Mouse (Mus musculus) adrenal gland, adult (tissue): ENCODE measurements at regions not wholly inside any gene's neighbourhood (a gene's known extent, or its start where the extent isn't known, plus 50 kb on each side); places are given as distances from the start of the nearest gene placed in this dataset.

Experiments used
- DNase-seq, 2 experiments: peaks; one replicate each; pipeline ENCODE4 v3.0.0; 2022 to 2023; ENCODE audit warnings: low spot score in 1 of 2; ENCODE audit not compliant: inconsistent age in 2 of 2

DNA sequence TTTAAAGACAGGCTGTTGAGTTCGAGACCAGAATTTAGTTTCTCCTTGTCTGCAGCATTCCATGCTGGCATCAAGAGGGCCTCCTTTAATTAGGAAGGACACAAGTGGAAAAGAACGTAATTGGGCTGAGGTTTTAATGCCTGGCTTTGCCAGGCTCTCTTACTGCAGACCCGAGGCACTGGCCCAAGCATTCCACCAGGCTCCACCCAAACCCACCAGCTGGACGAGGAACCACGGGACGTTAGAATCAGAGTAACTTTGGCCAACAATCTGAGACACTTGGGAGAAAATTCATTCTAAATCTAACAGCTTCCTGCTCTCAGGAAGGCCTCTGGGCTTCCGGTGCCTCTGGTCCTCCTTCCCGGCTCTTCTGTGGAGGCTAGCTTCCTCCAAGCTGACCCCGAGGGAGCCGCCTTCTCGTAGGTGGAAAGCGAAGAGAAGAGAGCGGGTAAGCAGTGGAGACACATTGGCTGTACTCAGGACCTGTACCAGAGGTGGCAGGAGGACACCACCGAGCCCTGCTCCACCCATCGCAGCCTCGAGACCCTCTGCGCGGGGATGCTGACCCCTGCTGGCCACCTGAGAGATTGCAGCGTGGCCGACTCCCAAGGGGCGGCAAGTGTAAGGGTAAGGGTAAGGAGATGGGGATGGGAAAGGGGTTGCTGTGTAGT is 105.5 kb downstream of the Tmem17 start:
- peak; percentile 85 to 96 for DNase-seq

- DNase-seq, result no peak
Measured at GRCm38 (mm10) chr11:22620912-22621705, 109.2 kb downstream of the Tmem17 start.

- no peak for DNase-seq
Measured at GRCm38 (mm10) chr11:22621868-22622267, 110.0 kb downstream of the Tmem17 start.

DNA sequence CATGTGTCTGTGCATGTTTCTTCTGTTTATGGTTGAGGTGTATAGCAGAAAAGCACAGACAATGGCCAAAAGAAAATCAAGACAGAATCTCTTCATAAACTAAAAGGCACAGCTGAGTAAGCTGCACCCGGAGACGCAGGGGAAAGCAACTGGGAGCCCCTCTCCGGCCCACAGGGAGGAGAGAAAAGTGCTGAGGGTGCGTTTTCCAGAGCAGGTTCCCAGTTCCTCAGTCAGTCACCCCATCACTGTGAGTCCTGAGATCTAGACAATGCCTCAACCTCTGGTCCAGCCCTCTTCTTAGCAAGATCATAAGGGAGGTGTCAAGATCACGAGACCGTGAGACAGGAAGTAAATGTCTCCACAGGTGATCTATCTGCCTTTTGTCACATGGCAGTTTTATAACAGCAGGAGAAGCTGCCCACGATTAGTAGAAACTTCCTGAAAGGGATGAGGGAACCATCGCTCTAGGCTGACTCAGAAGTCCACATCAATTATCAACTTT is 110.7 kb downstream of the Tmem17 start:
- DNase-seq, result no peak

GRCm38 (mm10) chr11:22626407-22626806 is 114.5 kb downstream of the Tmem17 start:
- DNase-seq, result no peak

- no peak for DNase-seq
Measured at GRCm38 (mm10) chr11:22628497-22628896, 116.6 kb downstream of the Tmem17 start.

- peak; percentile 69 for DNase-seq
Measured at GRCm38 (mm10) chr11:22628979-22629378, 117.1 kb downstream of the Tmem17 start.

GRCm38 (mm10) chr11:22629581-22629980 is 117.7 kb downstream of the Tmem17 start:
- peak; percentile 72 to 87 for DNase-seq

DNA sequence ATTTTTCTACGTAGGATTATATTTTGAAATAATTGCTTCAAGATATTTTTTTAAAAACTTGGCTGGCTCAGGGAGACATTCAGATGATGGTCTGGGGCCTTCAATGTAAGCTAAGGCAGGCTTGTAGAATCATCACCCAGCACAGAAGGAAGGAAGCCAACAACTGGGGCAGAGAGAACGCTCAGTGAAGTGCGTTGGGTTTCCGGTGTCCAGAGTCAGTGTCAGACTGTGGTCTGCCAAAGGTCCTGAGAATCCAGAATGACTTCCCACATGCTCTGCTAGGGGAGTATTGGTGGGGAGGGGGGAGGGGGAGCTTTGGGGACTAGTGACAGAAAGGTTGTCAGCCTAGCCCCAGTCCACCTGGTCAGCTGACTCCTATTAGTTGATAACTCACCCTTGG is 118.1 kb downstream of the Tmem17 start:
- no peak for DNase-seq

DNA sequence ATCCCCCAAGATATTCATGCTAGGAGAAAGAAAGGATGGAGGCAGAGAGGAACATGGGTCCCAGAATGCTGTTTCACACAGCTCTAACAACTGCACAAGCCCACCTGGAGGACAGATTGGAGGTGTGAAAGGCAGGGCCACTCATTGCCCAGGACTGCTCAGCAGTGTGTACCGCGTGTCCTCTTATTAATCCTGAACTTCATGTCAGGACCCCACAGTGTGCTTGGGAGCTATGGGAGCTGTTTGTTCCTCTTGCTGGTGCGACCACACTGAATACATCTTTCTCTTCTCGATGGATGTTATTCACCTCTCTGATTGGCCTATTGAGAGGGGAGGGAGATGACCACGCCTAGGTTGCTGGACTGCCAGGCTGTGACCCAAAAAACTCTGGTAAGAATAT is 119.1 kb downstream of the Tmem17 start:
- DNase-seq, result peak in 1 of 2 experiments; percentile 60

DNA sequence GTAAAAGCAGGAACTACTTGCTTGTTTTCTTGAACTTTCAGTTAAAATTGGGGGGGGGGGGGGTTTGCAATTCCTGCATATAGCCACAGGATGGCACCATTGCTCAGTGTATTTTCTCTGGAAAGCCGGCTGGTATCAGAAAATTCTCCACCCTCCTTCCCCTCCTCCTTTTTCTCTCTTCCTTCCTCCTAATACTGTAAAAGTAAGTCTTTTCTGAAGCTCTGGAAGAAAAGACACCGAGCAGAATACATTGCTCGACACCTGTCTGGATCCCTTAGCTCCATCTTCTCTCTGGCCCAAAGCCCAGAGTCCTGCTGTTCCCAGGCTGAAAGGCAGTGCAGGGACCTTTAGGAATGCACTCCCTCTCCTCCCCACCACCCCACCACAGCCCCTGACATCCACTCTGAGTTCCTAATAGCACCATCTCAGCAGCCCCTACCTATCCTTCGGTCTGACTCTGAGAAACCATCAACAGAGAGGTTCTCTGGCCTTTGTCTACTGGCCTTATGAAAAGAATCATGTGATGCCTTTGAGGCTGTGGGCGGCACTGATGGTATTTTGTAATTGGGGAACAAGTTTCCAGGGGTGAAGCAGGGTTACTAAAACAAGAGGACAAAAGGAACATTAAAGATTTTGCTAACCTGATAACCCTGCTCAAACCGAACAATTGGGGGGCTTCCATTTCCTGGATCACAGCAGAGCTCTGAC is 119.9 kb downstream of the Tmem17 start:
- DNase-seq, result peak; percentile 44 to 84

- peak; percentile 84 to 89 for DNase-seq
Measured at GRCm38 (mm10) chr11:22632314-22632700, 120.4 kb downstream of the Tmem17 start.

- DNase-seq, result peak; percentile 79 to 81
Measured at GRCm38 (mm10) chr11:22632988-22633387, 121.1 kb downstream of the Tmem17 start.

- DNase-seq, result peak in 1 of 2 experiments; percentile 54
Measured at GRCm38 (mm10) chr11:22633961-22634360, 122.1 kb downstream of the Tmem17 start.

GRCm38 (mm10) chr11:22635021-22635420 is 123.1 kb downstream of the Tmem17 start:
- peak in 1 of 2 experiments; percentile 36 for DNase-seq

- DNase-seq, result no peak
Measured at GRCm38 (mm10) chr11:22636321-22636720, 124.4 kb downstream of the Tmem17 start.

- peak; percentile 43 to 75 for DNase-seq
Measured at GRCm38 (mm10) chr11:22636761-22637557, 125.1 kb downstream of the Tmem17 start.

- peak in 1 of 2 experiments; percentile 26 for DNase-seq
Measured at GRCm38 (mm10) chr11:22638171-22638570, 126.3 kb downstream of the Tmem17 start.

- DNase-seq, result no peak
Measured at GRCm38 (mm10) chr11:22638700-22639099, 126.8 kb downstream of the Tmem17 start.

- DNase-seq, result peak; percentile 52 to 82
Measured at GRCm38 (mm10) chr11:22640371-22640990, 128.6 kb downstream of the Tmem17 start.
